Mouse (Mus musculus): ENCODE measurements around the gene Eif4enif1. TPM values are rescaled to one million over a fixed set of nuclear protein-coding genes. Genes with fewer than 3 reads are reported as not detected.
"Not testable (repeated sequence)": the region's sequence is repeated elsewhere in the genome, so short reads cannot be mapped to it uniquely, and the experiment has no call there.

Eif4enif1 gene
- polyA plus RNA-seq, 1 experiment from 2014 or later = 17.7 TPM

GRCm38 (mm10) chr11:3165210-3165782, 36.9 kb upstream of the Eif4enif1 start:
- H3K36me3 ChIP-seq (ENCODE audit: insufficient read depth, low read length); H3K4me1 ChIP-seq (ENCODE audit: insufficient read depth, low read depth, low read length); H3K4me2 ChIP-seq (replicated peaks; ENCODE audit: low read depth, low read length); H3K27me3 ChIP-seq (replicated peaks; ENCODE audit: insufficient read depth, low read length); H3K4me3 ChIP-seq (ENCODE audit: low read depth, low read length); H3K27ac ChIP-seq (ENCODE audit: low read length); H3K9me3 ChIP-seq (ENCODE audit: low read length); H3K9ac ChIP-seq (replicated peaks; ENCODE audit: low read depth): not testable (repeated sequence)
- ATAC-seq = peak; percentile 9; the same call in 1 of the 2 replicates
- 70% methylated on average over 2 of the region's 5 CpGs for WGBS
- DNase-seq (ENCODE audit: low spot score) = peak; percentile 37

DNA sequence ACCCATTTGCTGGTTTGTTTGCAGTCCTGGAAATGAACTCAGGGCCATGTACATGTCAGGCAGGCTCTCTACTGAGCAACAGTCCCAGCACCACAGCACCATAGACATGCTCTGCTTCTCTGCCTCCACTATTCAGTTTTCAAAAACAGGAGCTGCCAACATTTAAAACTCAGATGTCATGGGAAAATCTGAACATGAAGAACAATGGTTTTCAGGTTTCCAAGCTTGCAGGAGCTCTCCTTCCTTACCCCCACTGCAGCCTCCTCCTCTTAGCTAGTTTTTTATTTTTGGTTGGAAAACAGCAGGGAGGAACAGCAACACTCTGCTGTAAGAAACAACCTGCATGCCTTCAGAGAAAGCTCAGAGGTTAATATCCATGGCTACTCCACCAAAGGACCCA, 35.9 kb upstream of the Eif4enif1 start:
- H3K27ac ChIP-seq (ENCODE audit: low read length); H3K9me3 ChIP-seq (ENCODE audit: low read length); H3K36me3 ChIP-seq (ENCODE audit: insufficient read depth, low read length); H3K4me1 ChIP-seq (ENCODE audit: insufficient read depth, low read depth, low read length); H3K4me2 ChIP-seq (replicated peaks; ENCODE audit: low read depth, low read length); H3K9ac ChIP-seq (replicated peaks; ENCODE audit: low read depth); H3K4me3 ChIP-seq (ENCODE audit: low read depth, low read length); ATAC-seq; H3K27me3 ChIP-seq (replicated peaks; ENCODE audit: insufficient read depth, low read length): not testable (repeated sequence)
- peak; percentile 41 for DNase-seq (ENCODE audit: low spot score)

DNA sequence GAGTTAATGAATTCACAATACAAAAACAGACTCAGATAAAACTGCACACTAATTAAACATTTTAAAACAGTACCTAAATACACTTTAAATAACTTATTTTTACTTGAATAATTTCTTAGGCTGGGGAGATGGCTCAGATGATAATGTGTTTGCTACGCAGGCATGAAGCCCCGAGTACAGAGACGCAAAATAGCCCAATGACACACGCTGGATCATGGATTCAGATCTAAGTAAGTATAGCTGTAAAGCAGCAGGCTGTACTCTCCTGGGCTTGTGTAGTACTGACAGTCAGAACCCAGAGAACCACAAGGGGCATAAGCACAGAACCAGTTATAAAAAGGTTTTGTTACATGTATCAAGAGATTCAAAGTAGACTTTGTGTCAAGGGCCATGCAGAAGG, 35.1 kb upstream of the Eif4enif1 start:
- not testable (repeated sequence) for H3K36me3 ChIP-seq (ENCODE audit: insufficient read depth, low read length); H3K27ac ChIP-seq (ENCODE audit: low read length); H3K4me2 ChIP-seq (replicated peaks; ENCODE audit: low read depth, low read length); H3K4me3 ChIP-seq (ENCODE audit: low read depth, low read length); H3K4me1 ChIP-seq (ENCODE audit: insufficient read depth, low read depth, low read length); H3K9ac ChIP-seq (replicated peaks; ENCODE audit: low read depth); H3K27me3 ChIP-seq (replicated peaks; ENCODE audit: insufficient read depth, low read length); H3K9me3 ChIP-seq (ENCODE audit: low read length); ATAC-seq; DNase-seq (ENCODE audit: low spot score)
- WGBS = 87% methylated on average over 4 of the region's 4 CpGs

GRCm38 (mm10) chr11:3167571-3168001, 34.6 kb upstream of the Eif4enif1 start:
- not testable (repeated sequence) for H3K27ac ChIP-seq (ENCODE audit: low read length); H3K4me2 ChIP-seq (replicated peaks; ENCODE audit: low read depth, low read length); H3K4me1 ChIP-seq (ENCODE audit: insufficient read depth, low read depth, low read length); H3K4me3 ChIP-seq (ENCODE audit: low read depth, low read length); H3K27me3 ChIP-seq (replicated peaks; ENCODE audit: insufficient read depth, low read length); H3K9ac ChIP-seq (replicated peaks; ENCODE audit: low read depth); ATAC-seq; H3K9me3 ChIP-seq (ENCODE audit: low read length); H3K36me3 ChIP-seq (ENCODE audit: insufficient read depth, low read length)
- WGBS = 65% methylated on average over 4 of the region's 4 CpGs
- peak; percentile 24 for DNase-seq (ENCODE audit: low spot score)

GRCm38 (mm10) chr11:3169042-3169441, 33.1 kb upstream of the Eif4enif1 start:
- ATAC-seq = peak; percentile 13; the same call in 1 of the 2 replicates
- DNase-seq (ENCODE audit: low spot score) = not testable (repeated sequence)
- 64% methylated on average over 2 of the region's 2 CpGs for WGBS

GRCm38 (mm10) chr11:3171931-3172330, 30.3 kb upstream of the Eif4enif1 start:
- H3K36me3 ChIP-seq (ENCODE audit: insufficient read depth, low read length); H3K9me3 ChIP-seq (ENCODE audit: low read length); H3K4me2 ChIP-seq (replicated peaks; ENCODE audit: low read depth, low read length); H3K4me3 ChIP-seq (ENCODE audit: low read depth, low read length); H3K27me3 ChIP-seq (replicated peaks; ENCODE audit: insufficient read depth, low read length); DNase-seq (ENCODE audit: low spot score); ATAC-seq; H3K9ac ChIP-seq (replicated peaks; ENCODE audit: low read depth); H3K4me1 ChIP-seq (ENCODE audit: insufficient read depth, low read depth, low read length); H3K27ac ChIP-seq (ENCODE audit: low read length): not testable (repeated sequence)
- WGBS = 68% methylated on average over 1 of the region's 1 CpGs

More at GRCm38 (mm10) chr11:3169042-3169441, 33.1 kb upstream of the Eif4enif1 start:
- H3K9ac ChIP-seq (replicated peaks; ENCODE audit: low read depth); H3K4me2 ChIP-seq (replicated peaks; ENCODE audit: low read depth, low read length); H3K27me3 ChIP-seq (replicated peaks; ENCODE audit: insufficient read depth, low read length); H3K36me3 ChIP-seq (ENCODE audit: insufficient read depth, low read length); H3K27ac ChIP-seq (ENCODE audit: low read length); H3K4me3 ChIP-seq (ENCODE audit: low read depth, low read length); H3K9me3 ChIP-seq (ENCODE audit: low read length); H3K4me1 ChIP-seq (ENCODE audit: insufficient read depth, low read depth, low read length): not testable (repeated sequence)

- H3K9ac ChIP-seq (replicated peaks; ENCODE audit: low read depth); H3K27me3 ChIP-seq (replicated peaks; ENCODE audit: insufficient read depth, low read length); H3K4me3 ChIP-seq (ENCODE audit: low read depth, low read length); H3K27ac ChIP-seq (ENCODE audit: low read length); H3K4me1 ChIP-seq (ENCODE audit: insufficient read depth, low read depth, low read length); H3K9me3 ChIP-seq (ENCODE audit: low read length); DNase-seq (ENCODE audit: low spot score); H3K36me3 ChIP-seq (ENCODE audit: insufficient read depth, low read length); ATAC-seq; H3K4me2 ChIP-seq (replicated peaks; ENCODE audit: low read depth, low read length): not testable (repeated sequence)
- 63% methylated on average over 5 of the region's 6 CpGs for WGBS
Measured at GRCm38 (mm10) chr11:3172526-3172925, 29.7 kb upstream of the Eif4enif1 start.

GRCm38 (mm10) chr11:3173425-3174318, 28.5 kb upstream of the Eif4enif1 start:
- not testable (repeated sequence) for H3K27ac ChIP-seq (ENCODE audit: low read length); H3K9me3 ChIP-seq (ENCODE audit: low read length); H3K4me1 ChIP-seq (ENCODE audit: insufficient read depth, low read depth, low read length); H3K4me2 ChIP-seq (replicated peaks; ENCODE audit: low read depth, low read length); H3K4me3 ChIP-seq (ENCODE audit: low read depth, low read length); H3K9ac ChIP-seq (replicated peaks; ENCODE audit: low read depth); H3K27me3 ChIP-seq (replicated peaks; ENCODE audit: insufficient read depth, low read length); H3K36me3 ChIP-seq (ENCODE audit: insufficient read depth, low read length)
- ATAC-seq (peak; percentile 40), DNase-seq (ENCODE audit: low spot score) (peak; percentile 58)
- 75% methylated on average over 11 of the region's 11 CpGs for WGBS

- not testable (repeated sequence) for H3K4me2 ChIP-seq (replicated peaks; ENCODE audit: low read depth, low read length); H3K4me1 ChIP-seq (ENCODE audit: insufficient read depth, low read depth, low read length); H3K9ac ChIP-seq (replicated peaks; ENCODE audit: low read depth); H3K36me3 ChIP-seq (ENCODE audit: insufficient read depth, low read length); H3K27me3 ChIP-seq (replicated peaks; ENCODE audit: insufficient read depth, low read length); ATAC-seq; H3K4me3 ChIP-seq (ENCODE audit: low read depth, low read length); H3K9me3 ChIP-seq (ENCODE audit: low read length); H3K27ac ChIP-seq (ENCODE audit: low read length)
- DNase-seq (ENCODE audit: low spot score) = peak; percentile 9
- 84% methylated on average over 6 of the region's 6 CpGs for WGBS
Measured at GRCm38 (mm10) chr11:3178968-3179725, 23.0 kb upstream of the Eif4enif1 start.
